Mouse (Mus musculus) cortical plate, adult 2 months (tissue): ENCODE measurements around the gene Itih5.

ENCODE experiments used
- CTCF ChIP-seq: fragments of 200-500 bp; IDR thresholded peaks from 2 replicates; pipeline ENCODE4 v1.5.1; 2011; ENCODE audit warnings: mild to moderate bottlenecking, control low read depth, low read length; ENCODE audit not compliant: insufficient read depth; ENCODE audit errors: extremely low read depth
- POLR2A ChIP-seq: fragments of 200-500 bp; IDR thresholded peaks from 2 replicates; pipeline ENCODE4 v1.6.1; 2011; ENCODE audit warnings: mild to moderate bottlenecking, low read length, control low read depth; ENCODE audit not compliant: insufficient read depth; ENCODE audit errors: extremely low read depth

DNA sequence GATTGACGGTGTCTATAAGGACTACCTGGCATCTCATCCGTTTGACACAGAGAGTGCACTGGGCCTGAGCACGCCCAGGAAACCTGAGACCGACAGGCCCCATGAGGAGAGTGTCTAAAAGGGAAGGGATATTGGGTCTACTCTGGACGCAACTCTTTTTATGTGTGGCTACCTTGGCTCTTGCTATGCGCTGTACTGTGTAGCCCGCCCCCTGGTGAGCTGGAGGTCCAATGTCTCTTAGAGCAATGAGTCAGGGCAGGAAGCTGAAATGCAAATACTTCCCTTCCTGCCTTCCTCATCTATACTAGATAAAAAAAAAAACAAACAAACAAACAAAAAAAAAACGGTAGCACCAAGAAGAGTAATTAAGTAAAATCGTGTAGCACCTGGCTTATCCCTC is 98.1 kb downstream of the Itih5 start:
- TF ChIP-seq POLR2A, result no peak
- TF ChIP-seq CTCF, result no peak
